Mouse (Mus musculus) forebrain, embryonic 14.5 days (tissue): ENCODE measurements around the gene Gm6096. TPM values are rescaled to one million over a fixed set of nuclear protein-coding genes. Genes with fewer than 3 reads are reported as not detected.
A peak's percentile ranks its signal among the peaks of the same experiment; 100 is the strongest.

Experiments
- ATAC-seq: fragments of 200-750 bp; cut with Nextera tagmentation; 2 replicates; pipeline ENCODE4 v1.8.0; 2017; ENCODE audit warnings: mild to moderate bottlenecking, moderate library complexity
- DNase-seq: peaks from one replicate; pipeline ENCODE4 v3.0.0-alpha.2; 2015; ENCODE audit warnings: low spot score
- H3K27ac ChIP-seq: fragments of 300-500 bp; sonication (generic); 2 replicates; pipeline ENCODE4 v1.5.1; 2014; ENCODE audit warnings: low read depth, mild to moderate bottlenecking, control low read depth, low read length, moderate library complexity
- H3K27me3 ChIP-seq: fragments of 300-500 bp; sonication (generic); replicated peaks from 2 replicates; pipeline ENCODE4 v1.6.1; 2014; ENCODE audit warnings: low read length, control low read depth, mixed read lengths; ENCODE audit not compliant: control insufficient read depth, insufficient read depth
- H3K36me3 ChIP-seq: fragments of 300-500 bp; sonication (generic); 2 replicates; pipeline ENCODE4 v1.6.1; 2014; ENCODE audit warnings: low read length, control low read depth; ENCODE audit not compliant: control insufficient read depth, insufficient read depth
- H3K4me1 ChIP-seq: fragments of 300-500 bp; sonication (generic); 2 replicates; pipeline ENCODE4 v1.6.1; 2014; ENCODE audit warnings: antibody characterized with exemption, low read length, control low read depth; ENCODE audit not compliant: control insufficient read depth, insufficient read depth
- H3K4me2 ChIP-seq: fragments of 300-500 bp; sonication (generic); 2 replicates; pipeline ENCODE4 v1.6.1; 2014; ENCODE audit warnings: mild to moderate bottlenecking, control low read depth, low read length
- H3K4me3 ChIP-seq: fragments of 300-500 bp; sonication (generic); 2 replicates; pipeline ENCODE4 v1.5.1; 2014; ENCODE audit warnings: low read depth, low read length, control low read depth
- H3K9ac ChIP-seq: fragments of 300-500 bp; sonication (generic); 2 replicates; pipeline ENCODE4 v1.6.1; 2014; ENCODE audit warnings: mild to moderate bottlenecking, low read length, control low read depth, moderate library complexity
- H3K9me3 ChIP-seq: fragments of 300-500 bp; sonication (generic); replicated peaks from 2 replicates; pipeline ENCODE4 v1.6.1; 2016; ENCODE audit warnings: low read length, control low read depth, mixed read lengths; ENCODE audit not compliant: control insufficient read depth
- WGBS: fragments of 180-500 bp; shearing (Covaris S2); extraction: QIAGEN DNeasy Blood & Tissue Kit; methylation state at CpG from one replicate; pipeline ENCODE4 v1.1.7; 2014; 5-methylcytosine and 5-hydroxymethylcytosine counted together
- polyA plus RNA-seq: library from polyadenylated mRNA; unstranded; fragments of >200 nt; fragmentation: Nextera tagmentation; extraction: Ambion mirVana; gene quantifications from 2 replicates; pipeline ENCODE4 v1.2.1, GENCODE M21; 2014

The Gm6096 gene
- polyA plus RNA-seq, 1 experiment from 2014 or later = not detected

DNA sequence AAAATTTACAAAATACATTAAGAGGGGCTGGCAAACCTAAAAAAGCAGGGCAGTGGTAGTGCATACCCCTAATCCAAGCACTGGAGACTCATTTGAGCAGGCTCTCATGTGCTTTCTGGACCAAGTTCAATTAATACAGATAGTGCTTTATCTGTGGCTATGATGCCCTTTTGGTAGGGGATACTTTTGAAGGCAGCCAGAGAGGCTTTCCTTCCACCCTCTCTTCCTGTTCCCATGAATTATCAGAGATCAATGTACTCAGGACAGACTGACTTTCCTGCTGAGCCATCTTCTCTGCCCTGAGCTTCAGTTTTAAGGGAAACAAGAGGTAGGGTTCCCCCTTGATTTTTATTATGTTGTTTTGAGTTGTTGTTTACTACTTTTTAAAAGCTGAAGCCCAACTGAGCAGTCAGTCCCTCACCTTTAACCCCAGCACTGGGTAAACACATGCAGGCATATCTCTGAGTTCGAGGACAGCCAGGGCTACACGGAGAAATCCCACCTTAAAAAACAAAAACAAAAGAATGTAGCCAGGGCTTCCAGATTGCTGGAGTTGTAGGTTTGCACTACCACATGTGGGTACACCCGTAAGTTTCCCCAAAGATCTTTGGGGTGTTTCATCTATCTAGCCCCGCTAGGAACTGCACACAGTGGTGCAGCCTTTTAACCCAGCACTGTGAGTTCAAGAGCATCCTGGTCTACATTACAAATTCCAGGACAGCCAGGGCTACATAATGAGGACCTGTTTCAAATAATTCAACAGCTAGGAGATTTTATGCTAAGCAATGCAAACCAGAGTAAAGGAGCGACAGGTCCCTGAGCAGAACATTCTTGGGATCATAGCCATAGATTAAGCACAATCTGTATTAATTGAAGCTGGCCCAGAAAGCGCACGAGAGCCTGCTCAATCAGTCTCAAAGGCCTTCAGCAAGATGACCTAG lies 17.8 kb upstream of the Gm6096 start:
- Histone ChIP-seq H3K36me3 (peaks cover 15% of the 10 kb centered on the region), H3K4me3 (peak overlapping the region; percentile 46), H3K4me2 (peak overlapping the region; percentile 71), H3K9me3 (no peaks in the 10 kb centered on the region), H3K9ac (peak overlapping the region; percentile 61; the same call in 1 of the 2 replicates), H3K27ac (peak overlapping the region; percentile 83; the same call in 1 of the 2 replicates), H3K27me3 (no peaks in the 10 kb centered on the region), H3K4me1 (peaks cover 12% of the 10 kb centered on the region; the same call in 1 of the 2 replicates)
- DNase-seq = peak; percentile 14
- 37% methylated on average over 7 of the region's 7 CpGs for WGBS
- no peak for ATAC-seq

DNA sequence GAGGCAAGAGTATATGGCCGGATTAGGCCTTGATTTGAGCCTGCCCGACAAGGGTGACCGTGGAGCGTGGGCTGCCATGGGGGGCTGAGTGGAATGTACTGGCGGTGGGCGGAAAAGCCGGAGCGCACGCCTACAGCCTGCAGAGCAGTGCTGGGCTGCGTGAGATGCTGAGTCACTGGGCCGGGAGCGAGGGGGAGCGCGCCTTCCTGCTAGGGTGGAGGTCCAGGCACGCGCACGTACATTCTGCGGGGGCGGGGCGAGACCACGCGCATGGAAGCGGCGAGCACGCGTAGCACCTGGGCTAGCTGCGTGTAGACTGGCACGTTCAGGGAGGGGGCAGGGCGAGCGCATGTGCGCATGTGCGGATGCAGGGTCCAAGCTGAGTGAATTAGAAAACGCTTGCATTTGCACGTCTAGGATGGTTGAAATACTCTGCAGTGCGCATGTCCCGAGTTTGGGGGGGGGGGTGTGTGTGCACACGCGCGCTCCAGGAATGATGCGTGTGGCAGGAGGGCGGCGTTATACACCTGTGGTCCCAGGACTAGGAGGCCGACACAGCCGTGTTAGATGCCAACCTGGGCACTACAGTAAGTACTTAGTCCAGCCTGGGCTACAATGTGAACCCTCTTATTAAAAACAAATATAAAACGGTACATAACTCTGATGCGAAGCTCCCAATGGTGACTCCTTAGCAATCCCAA lies 16.8 kb upstream of the Gm6096 start:
- Histone ChIP-seq H3K4me2 (peak overlapping the region; percentile 71), H3K27me3 (no peaks in the 10 kb centered on the region), H3K27ac (peak overlapping the region; percentile 84), H3K9ac (peak overlapping the region; percentile 64), H3K4me1 (peaks cover 8% of the 10 kb centered on the region; the same call in 1 of the 2 replicates), H3K36me3 (peaks cover 25% of the 10 kb centered on the region), H3K9me3 (no peaks in the 10 kb centered on the region), H3K4me3 (peak overlapping the region; percentile 46)
- peak; percentile 97 for ATAC-seq
- DNase-seq = peak; percentile 98
- WGBS = under 1% methylated on average over 46 of the region's 46 CpGs

DNA sequence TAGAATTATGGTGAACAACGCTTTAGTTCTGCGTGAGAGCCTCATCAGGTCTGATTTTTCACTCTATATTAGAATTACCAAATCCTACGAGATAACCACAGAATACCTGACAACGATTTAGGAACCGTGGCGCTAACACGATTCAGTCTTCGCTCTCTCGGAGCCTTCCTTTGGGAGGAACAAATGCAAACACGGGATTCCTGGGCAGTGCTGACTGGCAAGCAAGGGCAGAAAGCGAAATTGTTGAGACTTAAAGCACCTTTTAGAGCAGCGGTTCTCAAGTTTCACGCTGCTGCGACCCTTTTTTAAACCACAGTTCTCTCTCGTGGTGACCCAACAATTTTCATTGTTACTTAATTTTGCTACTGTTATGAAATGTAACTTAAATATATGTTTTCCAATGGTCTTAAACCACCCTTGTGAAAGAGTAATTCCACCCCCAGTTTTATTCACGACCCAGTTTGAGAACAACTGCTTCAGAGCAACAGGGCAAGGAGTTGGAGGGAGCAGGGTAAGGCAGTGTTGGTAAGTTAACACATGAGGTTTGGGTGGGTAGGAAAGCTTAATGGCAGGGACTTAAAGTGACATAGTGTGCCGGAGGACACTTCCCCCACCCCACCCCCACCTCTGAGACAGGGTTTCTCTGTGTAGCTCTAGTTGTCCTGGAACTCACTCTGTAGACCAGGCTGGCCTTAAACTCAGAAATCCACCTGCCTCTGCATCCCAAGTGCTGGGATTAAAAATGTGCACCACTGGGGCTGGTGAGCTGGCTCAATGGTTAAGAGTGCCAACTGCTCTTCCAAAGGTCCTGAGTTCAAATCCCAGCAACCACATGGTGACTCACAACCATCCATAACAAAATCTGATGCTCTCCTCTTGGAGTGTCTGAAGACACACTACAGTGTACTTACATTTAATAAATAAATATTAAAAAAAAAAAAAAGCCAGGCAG lies 16.0 kb upstream of the Gm6096 start:
- H3K4me2 ChIP-seq = peak overlapping the region; percentile 71
- peaks cover 34% of the 10 kb centered on the region for H3K36me3 ChIP-seq
- H3K9ac ChIP-seq = peak overlapping the region; percentile 64
- DNase-seq (peak; percentile 8), ATAC-seq (no peak)
- H3K4me1 ChIP-seq = peaks cover 4% of the 10 kb centered on the region; the same call in 1 of the 2 replicates
- no peaks in the 10 kb centered on the region for H3K9me3 ChIP-seq
- 3% methylated on average over 17 of the region's 17 CpGs for WGBS
- no peaks in the 10 kb centered on the region for H3K27me3 ChIP-seq
- peak overlapping the region; percentile 46 for H3K4me3 ChIP-seq
- H3K27ac ChIP-seq = peak overlapping the region; percentile 84

DNA sequence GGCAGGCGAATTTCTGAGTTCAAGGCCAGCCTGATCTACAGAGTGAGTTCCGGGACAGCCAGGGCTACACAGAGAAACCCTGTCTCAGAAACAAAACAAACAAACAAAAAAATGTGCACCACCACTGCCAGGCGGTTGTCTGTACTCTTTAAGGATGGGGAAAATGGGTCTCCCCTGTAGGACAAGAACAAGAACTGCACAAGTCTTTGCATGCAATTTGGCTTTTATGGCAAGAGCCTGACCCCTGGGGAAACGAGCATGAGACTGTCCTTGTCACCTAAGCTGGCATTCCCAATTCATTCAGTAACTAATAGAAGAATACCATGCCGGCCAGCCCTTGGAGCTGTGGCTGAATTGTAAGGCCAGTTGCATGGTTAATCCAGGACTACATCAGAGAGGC lies 15.2 kb upstream of the Gm6096 start:
- Histone ChIP-seq H3K9me3 (no peaks in the 10 kb centered on the region), H3K27me3 (no peaks in the 10 kb centered on the region), H3K36me3 (peaks cover 40% of the 10 kb centered on the region), H3K4me2 (no peak overlapping the region), H3K27ac (no peak overlapping the region), H3K4me1 (peaks cover 4% of the 10 kb centered on the region; the same call in 1 of the 2 replicates), H3K9ac (no peak overlapping the region), H3K4me3 (no peak overlapping the region)
- no peak for DNase-seq
- 85% methylated on average over 5 of the region's 5 CpGs for WGBS
- ATAC-seq = no peak

DNA sequence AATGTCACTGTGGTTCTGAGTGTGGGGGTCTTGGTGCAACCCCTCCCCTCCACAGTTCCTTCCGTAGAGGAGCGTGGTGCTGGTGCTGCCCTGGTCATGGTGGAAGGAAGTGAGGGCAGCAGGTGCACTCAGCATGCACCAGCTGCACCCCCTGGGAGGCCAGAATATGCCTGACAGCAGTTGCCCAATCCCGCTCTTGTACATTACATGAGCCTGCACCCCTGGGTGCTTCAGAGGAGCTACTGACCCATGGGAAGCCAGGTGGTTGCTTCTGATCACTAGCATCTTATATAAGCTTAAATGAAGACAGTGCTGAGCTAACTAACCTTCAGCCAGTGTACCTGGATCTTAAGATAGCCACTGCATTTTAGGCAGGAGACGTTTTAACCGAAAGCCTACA lies 12.8 kb upstream of the Gm6096 start:
- Histone ChIP-seq H3K4me1 (peaks cover 4% of the 10 kb centered on the region; the same call in 1 of the 2 replicates), H3K4me3 (no peak overlapping the region), H3K27me3 (no peaks in the 10 kb centered on the region), H3K9ac (no peak overlapping the region), H3K9me3 (no peaks in the 10 kb centered on the region), H3K36me3 (peaks cover 54% of the 10 kb centered on the region), H3K27ac (no peak overlapping the region), H3K4me2 (no peak overlapping the region)
- ATAC-seq (no peak), DNase-seq (no peak)
- WGBS = 96% methylated on average over 5 of the region's 5 CpGs

DNA sequence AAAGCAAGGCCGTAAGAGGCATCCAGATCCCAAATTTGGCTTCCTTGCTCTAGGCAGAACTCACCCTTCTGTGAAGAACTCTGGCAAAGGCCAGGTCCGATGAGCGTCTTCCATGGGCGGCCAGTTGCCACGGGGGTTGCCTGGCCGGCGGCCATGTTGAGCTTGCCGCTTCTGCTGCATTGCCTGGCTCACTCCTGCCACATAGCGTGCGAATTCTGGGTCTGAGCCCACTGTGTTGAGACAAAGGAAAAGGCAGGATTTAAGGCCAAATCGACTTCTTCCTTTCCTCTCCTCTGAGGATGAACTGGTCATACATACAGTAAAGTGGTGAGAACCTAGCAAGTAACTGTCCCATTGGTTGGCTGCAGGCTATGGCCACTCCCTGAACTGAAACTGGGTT lies 8.7 kb upstream of the Gm6096 start:
- Histone ChIP-seq H3K27ac (no peak overlapping the region), H3K4me2 (no peak overlapping the region), H3K9me3 (no peaks in the 10 kb centered on the region), H3K9ac (no peak overlapping the region), H3K36me3 (peaks cover 73% of the 10 kb centered on the region), H3K27me3 (no peaks in the 10 kb centered on the region), H3K4me1 (no peaks in the 10 kb centered on the region), H3K4me3 (no peak overlapping the region)
- WGBS = 95% methylated on average over 11 of the region's 11 CpGs
- ATAC-seq (no peak), DNase-seq (no peak)

DNA sequence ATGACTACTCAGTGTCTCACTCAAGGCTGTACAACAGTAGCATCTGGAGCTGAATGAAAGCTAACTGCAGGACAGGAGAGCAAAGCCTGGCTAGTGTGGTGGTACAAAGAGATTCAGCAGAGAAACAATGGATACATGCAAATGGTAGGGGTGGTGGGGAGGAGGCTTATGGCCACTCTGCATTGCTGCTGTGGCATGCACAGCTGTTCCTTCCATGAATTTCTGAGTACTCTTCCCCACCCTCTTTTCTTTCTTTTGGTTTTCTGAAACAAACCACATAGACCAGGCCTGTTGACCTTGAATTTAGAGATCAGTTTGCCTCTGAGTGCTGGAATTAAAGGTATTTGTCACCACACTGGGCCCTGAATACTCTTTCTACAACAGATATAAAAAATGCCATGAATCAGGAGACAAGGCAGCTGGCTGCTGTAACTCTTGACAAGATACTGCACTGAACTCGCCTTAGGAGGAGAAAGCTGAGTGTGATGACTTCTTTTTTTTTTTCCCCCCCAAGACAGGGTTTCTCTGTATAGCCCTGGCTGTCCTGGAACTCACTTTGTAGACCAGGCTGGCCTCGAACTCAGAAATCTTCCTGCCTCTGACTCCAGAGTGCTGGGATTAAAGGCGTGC lies 3.9 kb upstream of the Gm6096 start:
- no peak overlapping the region for H3K27ac ChIP-seq
- H3K9me3 ChIP-seq = no peaks in the 10 kb centered on the region
- WGBS = 86% methylated on average over 3 of the region's 3 CpGs
- peaks cover 53% of the 10 kb centered on the region for H3K36me3 ChIP-seq
- no peaks in the 10 kb centered on the region for H3K27me3 ChIP-seq
- no peak for ATAC-seq
- H3K4me1 ChIP-seq = no peaks in the 10 kb centered on the region
- H3K9ac ChIP-seq = no peak overlapping the region
- no peak overlapping the region for H3K4me2 ChIP-seq
- DNase-seq = no peak
- no peak overlapping the region for H3K4me3 ChIP-seq

DNA sequence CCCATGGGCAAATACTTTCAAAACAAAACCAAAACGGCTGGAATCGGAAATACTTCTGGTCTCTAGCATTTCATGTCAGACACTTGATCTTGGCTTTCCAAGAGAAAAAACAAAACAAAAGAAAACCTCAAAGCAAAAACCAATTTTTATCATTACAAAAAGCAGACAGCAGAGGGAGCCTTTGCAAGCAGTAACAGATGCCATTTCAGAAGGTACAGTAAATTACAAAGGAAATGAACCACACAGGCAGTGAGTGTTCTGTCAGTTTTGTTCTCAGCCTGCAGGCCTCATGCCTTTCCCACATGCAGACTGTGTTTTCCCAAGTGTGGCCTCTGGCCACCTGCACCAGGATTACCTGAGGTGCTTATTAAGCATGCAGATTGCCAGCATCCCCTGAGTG lies 1.2 kb downstream of the Gm6096 start:
- 88% methylated on average over 2 of the region's 2 CpGs for WGBS
- H3K27ac ChIP-seq = no peak overlapping the region

More for the DNA sequence above, 1.2 kb downstream of the Gm6096 start:
- Histone ChIP-seq H3K4me2 (no peak overlapping the region), H3K4me1 (no peaks in the 10 kb centered on the region), H3K4me3 (no peak overlapping the region), H3K9ac (no peak overlapping the region), H3K36me3 (peaks cover 54% of the 10 kb centered on the region), H3K9me3 (no peaks in the 10 kb centered on the region), H3K27me3 (no peaks in the 10 kb centered on the region)
- DNase-seq (peak; percentile 76), ATAC-seq (peak; percentile 69; the same call in 1 of the 2 replicates)
